Mouse (Mus musculus): ENCODE results near the gene Oasl2. TPM values are rescaled to one million over a fixed set of nuclear protein-coding genes. Genes with fewer than 3 reads are reported as not detected.
"Not testable (repeated sequence)": the region's sequence is repeated elsewhere in the genome, so short reads cannot be mapped to it uniquely, and the experiment has no call there.

Oasl2 gene
- 1.9 and 2.4 TPM in 2 replicates for polyA plus RNA-seq (2016; fragmentation: Nextera tagmentation; extraction: Ambion mirVana)

- Histone ChIP-seq H3K27ac (no peak within 1 kb of the TSS), H3K4me2 (0 out of 2 replicates have a peak within 1 kb of the TSS, but pooled peaks have one; percentile 2)
Observed at GRCm38 (mm10) chr5:114896688-114897373, at the start of gene Oasl2. Oasl2 (plus strand) TSS chr5:114896936.

GRCm38 (mm10) chr5:114851565-114852236 lies 45.0 kb upstream of the Oasl2 start:
- Histone ChIP-seq H3K9ac (no peak overlapping the region), H3K9me3 (no peaks in the 10 kb centered on the region), H3K27me3 (no peaks in the 10 kb centered on the region; the same call in 1 of the 2 replicates), H3K27ac (no peak overlapping the region), H3K4me1 (no peaks in the 10 kb centered on the region), H3K4me2 (no peak overlapping the region), H3K4me3 (replicated peaks) (no peak overlapping the region), H3K36me3 (replicated peaks) (no peaks in the 10 kb centered on the region)
- no peak for ATAC-seq (ENCODE audit: low FRiP score)
- WGBS = 86% methylated on average over 20 of the region's 20 CpGs

More at GRCm38 (mm10) chr5:114896688-114897373, at the start of gene Oasl2:
- H3K4me1 ChIP-seq = peaks cover 9% of the 10 kb centered on the region
- WGBS = 66% methylated on average over 13 of the region's 13 CpGs
- no peak for ATAC-seq (ENCODE audit: low FRiP score)
- H3K9ac ChIP-seq = no peak within 1 kb of the TSS
- no peaks in the 10 kb centered on the region for H3K9me3 ChIP-seq
- no peaks in the 10 kb centered on the region for H3K27me3 ChIP-seq
- no peaks in the 10 kb centered on the region for H3K36me3 ChIP-seq (replicated peaks)
- no peak within 1 kb of the TSS for H3K4me3 ChIP-seq (replicated peaks)

GRCm38 (mm10) chr5:114853364-114853763 lies 43.4 kb upstream of the Oasl2 start, which contains the start of gene 4930519G04Rik:
4930519G04Rik (plus strand) TSS chr5:114853664.
- H3K9me3 ChIP-seq; H3K36me3 ChIP-seq (replicated peaks); H3K4me2 ChIP-seq; H3K4me3 ChIP-seq (replicated peaks); H3K4me1 ChIP-seq; ATAC-seq (ENCODE audit: low FRiP score); H3K27me3 ChIP-seq; H3K27ac ChIP-seq; H3K9ac ChIP-seq: not testable (repeated sequence)
- 80% methylated on average over 3 of the region's 5 CpGs for WGBS

GRCm38 (mm10) chr5:114858582-114858981 lies 38.2 kb upstream of the Oasl2 start, which contains the start of gene Gm9936:
Gm9936 (minus strand) TSS chr5:114858682.
- Histone ChIP-seq H3K36me3 (replicated peaks) (no peaks in the 10 kb centered on the region), H3K9ac (peak within 1 kb of the TSS; percentile 51), H3K4me3 (replicated peaks) (peak within 1 kb of the TSS; percentile 32), H3K27ac (no peak within 1 kb of the TSS), H3K4me1 (peaks cover 5% of the 10 kb centered on the region; the same call in 1 of the 2 replicates), H3K9me3 (no peaks in the 10 kb centered on the region), H3K27me3 (peaks cover 20% of the 10 kb centered on the region), H3K4me2 (peak within 1 kb of the TSS; percentile 60)
- 87% methylated on average over 12 of the region's 12 CpGs for WGBS
- ATAC-seq (ENCODE audit: low FRiP score) = no peak

GRCm38 (mm10) chr5:114859253-114859652 lies 37.5 kb upstream of the Oasl2 start:
- no peaks in the 10 kb centered on the region for H3K36me3 ChIP-seq (replicated peaks)
- H3K27ac ChIP-seq = no peak overlapping the region
- H3K4me2 ChIP-seq = peak overlapping the region; percentile 60
- WGBS = 4% methylated on average over 18 of the region's 18 CpGs
- no peak for ATAC-seq (ENCODE audit: low FRiP score)
- H3K4me1 ChIP-seq = peaks cover 5% of the 10 kb centered on the region; the same call in 1 of the 2 replicates
- H3K4me3 ChIP-seq (replicated peaks) = peak overlapping the region; percentile 32
- peak overlapping the region; percentile 51 for H3K9ac ChIP-seq
- H3K9me3 ChIP-seq = no peaks in the 10 kb centered on the region
- peaks cover 20% of the 10 kb centered on the region for H3K27me3 ChIP-seq

- H3K36me3 ChIP-seq (replicated peaks) = no peaks in the 10 kb centered on the region
- no peak overlapping the region for H3K4me2 ChIP-seq
- ATAC-seq (ENCODE audit: low FRiP score) = no peak
- peaks cover 20% of the 10 kb centered on the region for H3K27me3 ChIP-seq
- WGBS = 82% methylated on average over 6 of the region's 6 CpGs
- no peak overlapping the region for H3K4me3 ChIP-seq (replicated peaks)
- H3K9me3 ChIP-seq = no peaks in the 10 kb centered on the region
- H3K27ac ChIP-seq = no peak overlapping the region
- peaks cover 5% of the 10 kb centered on the region; the same call in 1 of the 2 replicates for H3K4me1 ChIP-seq
- H3K9ac ChIP-seq = no peak overlapping the region
Observed at GRCm38 (mm10) chr5:114861730-114862129, 35.0 kb upstream of the Oasl2 start.

GRCm38 (mm10) chr5:114864813-114865212 lies 31.9 kb upstream of the Oasl2 start:
- H3K4me3 ChIP-seq (replicated peaks) = no peak overlapping the region
- 85% methylated on average over 7 of the region's 7 CpGs for WGBS
- peaks cover 8% of the 10 kb centered on the region for H3K9me3 ChIP-seq
- no peak overlapping the region for H3K9ac ChIP-seq
- H3K4me1 ChIP-seq = no peaks in the 10 kb centered on the region
- H3K4me2 ChIP-seq = no peak overlapping the region
- H3K36me3 ChIP-seq (replicated peaks) = no peaks in the 10 kb centered on the region
- ATAC-seq (ENCODE audit: low FRiP score) = no peak
- no peak overlapping the region for H3K27ac ChIP-seq
- H3K27me3 ChIP-seq = peaks cover 7% of the 10 kb centered on the region; the same call in 1 of the 2 replicates

- no peak overlapping the region for H3K27ac ChIP-seq
- no peak overlapping the region for H3K9ac ChIP-seq
- H3K4me2 ChIP-seq = no peak overlapping the region
- H3K4me1 ChIP-seq = no peaks in the 10 kb centered on the region
- no peaks in the 10 kb centered on the region for H3K36me3 ChIP-seq (replicated peaks)
- peaks cover 4% of the 10 kb centered on the region; the same call in 1 of the 2 replicates for H3K27me3 ChIP-seq
- no peak overlapping the region for H3K4me3 ChIP-seq (replicated peaks)
- WGBS = 89% methylated on average over 12 of the region's 12 CpGs
- ATAC-seq (ENCODE audit: low FRiP score) = no peak
- H3K9me3 ChIP-seq = peaks cover 8% of the 10 kb centered on the region
Observed at GRCm38 (mm10) chr5:114865279-114865678, 31.5 kb upstream of the Oasl2 start.

- H3K9ac ChIP-seq = no peak overlapping the region
- peak overlapping the region; percentile 25; the same call in 1 of the 2 replicates for H3K27ac ChIP-seq
- H3K9me3 ChIP-seq = no peaks in the 10 kb centered on the region
- 57% methylated on average over 6 of the region's 6 CpGs for WGBS
- H3K36me3 ChIP-seq (replicated peaks) = no peaks in the 10 kb centered on the region
- no peak overlapping the region for H3K4me3 ChIP-seq (replicated peaks)
- no peak overlapping the region for H3K4me2 ChIP-seq
- 0 out of 2 replicates have a peak, but pooled peaks cover 4% of the 10 kb centered on the region for H3K27me3 ChIP-seq
- peaks cover 24% of the 10 kb centered on the region for H3K4me1 ChIP-seq
- ATAC-seq (ENCODE audit: low FRiP score) = no peak
Observed at GRCm38 (mm10) chr5:114875858-114876257, 20.9 kb upstream of the Oasl2 start.

- H3K9ac ChIP-seq = no peak overlapping the region
- H3K4me3 ChIP-seq (replicated peaks) = no peak overlapping the region
- no peak overlapping the region for H3K4me2 ChIP-seq
- no peaks in the 10 kb centered on the region for H3K36me3 ChIP-seq (replicated peaks)
- WGBS = 9% methylated on average over 6 of the region's 6 CpGs
- no peaks in the 10 kb centered on the region for H3K9me3 ChIP-seq
- H3K4me1 ChIP-seq = peaks cover 24% of the 10 kb centered on the region
- 0 out of 2 replicates have a peak, but pooled peaks cover 4% of the 10 kb centered on the region for H3K27me3 ChIP-seq
- H3K27ac ChIP-seq = peak overlapping the region; percentile 25; the same call in 1 of the 2 replicates
- no peak for ATAC-seq (ENCODE audit: low FRiP score)
Observed at GRCm38 (mm10) chr5:114876331-114876730, 20.4 kb upstream of the Oasl2 start.

GRCm38 (mm10) chr5:114877487-114877886 lies 19.2 kb upstream of the Oasl2 start:
- Histone ChIP-seq H3K4me1 (peaks cover 24% of the 10 kb centered on the region), H3K9me3 (no peaks in the 10 kb centered on the region), H3K36me3 (replicated peaks) (no peaks in the 10 kb centered on the region), H3K4me3 (replicated peaks) (no peak overlapping the region), H3K27ac (no peak overlapping the region), H3K4me2 (no peak overlapping the region), H3K9ac (no peak overlapping the region), H3K27me3 (0 out of 2 replicates have a peak, but pooled peaks cover 4% of the 10 kb centered on the region)
- no peak for ATAC-seq (ENCODE audit: low FRiP score)
- WGBS = 64% methylated on average over 7 of the region's 7 CpGs

- Histone ChIP-seq H3K4me2 (no peak overlapping the region), H3K27ac (no peak overlapping the region)
Observed at GRCm38 (mm10) chr5:114879399-114879798, 17.3 kb upstream of the Oasl2 start.

More at GRCm38 (mm10) chr5:114879399-114879798, 17.3 kb upstream of the Oasl2 start:
- ATAC-seq (ENCODE audit: low FRiP score) = no peak
- no peak overlapping the region for H3K4me3 ChIP-seq (replicated peaks)
- WGBS = 74% methylated on average over 13 of the region's 13 CpGs
- 0 out of 2 replicates have a peak, but pooled peaks cover 4% of the 10 kb centered on the region for H3K27me3 ChIP-seq
- H3K9me3 ChIP-seq = no peaks in the 10 kb centered on the region
- no peak overlapping the region for H3K9ac ChIP-seq
- peaks cover 24% of the 10 kb centered on the region for H3K4me1 ChIP-seq
- no peaks in the 10 kb centered on the region for H3K36me3 ChIP-seq (replicated peaks)

Data from forebrain, embryonic 12.5 days (tissue).